ENCODE assay signal across 25 mouse cellular contexts in genomic region chr12:74303418-74304294, GRCm38 (mm10). TPM values are rescaled to one million over a fixed set of nuclear protein-coding genes. Genes with fewer than 3 reads are reported as not detected.
A peak's percentile ranks its signal among the peaks of the same experiment; 100 is the strongest.
DNase-seq lines count a peak whose midpoint lies in the region; ATAC-seq lines count a peak whose summit lies in the region.
"Had no signal": no experiment of that assay in that cellular context is flagged by ENCODE, and none has a peak within 500 bp of the region (broad histone marks: within the 10 kb centered on the region; RNA-seq: fewer than 3 reads in every experiment).

No protein-coding gene starts in this region.

- H3K9me3 ChIP-seq in midbrain, embryonic 13.5 days, result no peaks in the 10 kb centered on the region
- H3K9me3 ChIP-seq in midbrain, embryonic 16.5 days (replicated peaks; ENCODE audit: control insufficient read depth, low read length, poor library complexity, severe bottlenecking), result no peaks in the 10 kb centered on the region
- H3K9me3 ChIP-seq: lung, embryonic 15.5 days; neural tube, embryonic 13.5 days had no signal

- 71% methylated on average over 9 of the region's 9 CpGs for WGBS in midbrain, embryonic 13.5 days
- 67% methylated on average over 9 of the region's 9 CpGs for WGBS in midbrain, embryonic 16.5 days

- H3K4me2 ChIP-seq in midbrain, embryonic 13.5 days (replicated peaks), result no peak overlapping the region
- H3K4me2 ChIP-seq in midbrain, embryonic 16.5 days (ENCODE audit: low read length), result no peak overlapping the region
- H3K4me2 ChIP-seq: heart, embryonic 11.5 days; lung, embryonic 15.5 days; neural tube, embryonic 13.5 days had no signal

- H3K27me3 ChIP-seq in midbrain, embryonic 13.5 days, result no peaks in the 10 kb centered on the region
- no peaks in the 10 kb centered on the region for H3K27me3 ChIP-seq in midbrain, embryonic 16.5 days (ENCODE audit: control insufficient read depth, insufficient read depth, low read depth, low read length)
- H3K27me3 ChIP-seq: CH12.LX; lung, embryonic 15.5 days; neural tube, embryonic 13.5 days had no signal

- no peaks in the 10 kb centered on the region for H3K36me3 ChIP-seq in midbrain, embryonic 13.5 days
- no peaks in the 10 kb centered on the region for H3K36me3 ChIP-seq in midbrain, embryonic 16.5 days (ENCODE audit: control insufficient read depth, insufficient read depth, low read length)
- H3K36me3 ChIP-seq: lung, embryonic 15.5 days; neural tube, embryonic 13.5 days had no signal

- peaks cover 4% of the 10 kb centered on the region; the same call in 1 of the 2 replicates for H3K4me1 ChIP-seq in midbrain, embryonic 13.5 days (replicated peaks)
- H3K4me1 ChIP-seq in midbrain, embryonic 16.5 days (ENCODE audit: control insufficient read depth, insufficient read depth, low read length), result 0 out of 2 replicates have a peak, but pooled peaks cover 3% of the 10 kb centered on the region
- H3K4me1 ChIP-seq: lung, embryonic 15.5 days; neural tube, embryonic 13.5 days had no signal

- intact Hi-C loops in gastrocnemius, postnatal 36 days (cut with DNase I), result no loop called here

- no peak overlapping the region for H3K27ac ChIP-seq in midbrain, embryonic 13.5 days
- H3K27ac ChIP-seq in midbrain, embryonic 16.5 days (ENCODE audit: low read length), result no peak overlapping the region
- H3K27ac ChIP-seq: lung, embryonic 15.5 days; neural tube, embryonic 13.5 days had no signal

- no peak for DNase-seq in cerebellum, postnatal 36 days
- peak; percentile 64 to 77 for DNase-seq in frontal cortex, adult 2 months (ENCODE audit: extremely low spot score in 1 of 2, low spot score in 1 of 2)
- DNase-seq in frontal cortex, postnatal 14 days (ENCODE audit: low spot score in 2 of 2), result no peak
- DNase-seq in telencephalon, adult 2 months (ENCODE audit: low read depth, low spot score), result peak; percentile 89
- DNase-seq in gastrocnemius, postnatal 36 days, result no peak
- DNase-seq: adrenal gland, postnatal 36 days; cerebellum, adult 11-12 months; embryo, embryonic 11 days; kidney, adult 2 months; kidney, postnatal 4 days had no signal

- no peak overlapping the region for H3K4me3 ChIP-seq in midbrain, embryonic 13.5 days (replicated peaks)
- no peak overlapping the region for H3K4me3 ChIP-seq in midbrain, embryonic 16.5 days (ENCODE audit: low read depth, low read length)
- H3K4me3 ChIP-seq: lung, embryonic 15.5 days; neural tube, embryonic 13.5 days had no signal

- ATAC-seq in cerebellum, adult (ENCODE audit: insufficient number of reproducible peaks, low FRiP score, low TSS enrichment), result peak; percentile 40; the same call in 1 of the 2 replicates
- ATAC-seq in midbrain, embryonic 13.5 days, result 0 out of 2 replicates have a peak, but pooled peaks have one; percentile 30
- ATAC-seq in midbrain, embryonic 16.5 days, result no peak
- ATAC-seq: hindbrain, embryonic 16.5 days had no signal

- no peak overlapping the region for H3K9ac ChIP-seq in midbrain, embryonic 13.5 days (replicated peaks)
- no peak overlapping the region for H3K9ac ChIP-seq in midbrain, embryonic 16.5 days (ENCODE audit: low read depth, low read length)
- H3K9ac ChIP-seq: lung, embryonic 15.5 days; neural tube, embryonic 13.5 days had no signal

RNA-seq across cellular contexts. Expression of gene Gm11042, which starts 12.5 kb away (rescaled TPM):
- polyA plus RNA-seq in frontal cortex, adult 2 months (2012; rRNA removed), result not detected in 2 replicates
- polyA plus RNA-seq in midbrain, embryonic 13.5 days (2015; fragmentation: Nextera tagmentation; extraction: Ambion mirVana), result not detected in 2 replicates
- not detected in 2 replicates for polyA plus RNA-seq in midbrain, embryonic 16.5 days (2015; fragmentation: Nextera tagmentation; extraction: Ambion mirVana)
- total RNA-seq in gastrocnemius, postnatal 36 days (2021), result not detected
- total RNA-seq: adrenal gland, postnatal 36 days; CH12.LX; gastrocnemius, adult 8-10 months; heart, postnatal 25 days; left cerebral cortex, postnatal 14 days; liver, adult 2 months had no signal
- polyA plus RNA-seq: heart, embryonic 11.5 days; hindbrain, embryonic 16.5 days; kidney, adult 2 months; liver, adult 2 months; lung, embryonic 15.5 days; neural tube, embryonic 13.5 days; small intestine, adult 2 months; stomach, embryonic 14.5 days; thymus, postnatal 0 days had no signal

Comparison
In these comparisons a context has a peak if more than half of its experiments do, and no peak if none do; other contexts are left out.
1. DNase-seq: peak in frontal cortex, adult 2 months (2 of 2) and telencephalon, adult 2 months (single experiment); none in cerebellum, postnatal 36 days (0 of 2), frontal cortex, postnatal 14 days (0 of 2) and gastrocnemius, postnatal 36 days (0 of 2).